Mouse (Mus musculus): ENCODE measurements around the gene Trdmt1.

DNA sequence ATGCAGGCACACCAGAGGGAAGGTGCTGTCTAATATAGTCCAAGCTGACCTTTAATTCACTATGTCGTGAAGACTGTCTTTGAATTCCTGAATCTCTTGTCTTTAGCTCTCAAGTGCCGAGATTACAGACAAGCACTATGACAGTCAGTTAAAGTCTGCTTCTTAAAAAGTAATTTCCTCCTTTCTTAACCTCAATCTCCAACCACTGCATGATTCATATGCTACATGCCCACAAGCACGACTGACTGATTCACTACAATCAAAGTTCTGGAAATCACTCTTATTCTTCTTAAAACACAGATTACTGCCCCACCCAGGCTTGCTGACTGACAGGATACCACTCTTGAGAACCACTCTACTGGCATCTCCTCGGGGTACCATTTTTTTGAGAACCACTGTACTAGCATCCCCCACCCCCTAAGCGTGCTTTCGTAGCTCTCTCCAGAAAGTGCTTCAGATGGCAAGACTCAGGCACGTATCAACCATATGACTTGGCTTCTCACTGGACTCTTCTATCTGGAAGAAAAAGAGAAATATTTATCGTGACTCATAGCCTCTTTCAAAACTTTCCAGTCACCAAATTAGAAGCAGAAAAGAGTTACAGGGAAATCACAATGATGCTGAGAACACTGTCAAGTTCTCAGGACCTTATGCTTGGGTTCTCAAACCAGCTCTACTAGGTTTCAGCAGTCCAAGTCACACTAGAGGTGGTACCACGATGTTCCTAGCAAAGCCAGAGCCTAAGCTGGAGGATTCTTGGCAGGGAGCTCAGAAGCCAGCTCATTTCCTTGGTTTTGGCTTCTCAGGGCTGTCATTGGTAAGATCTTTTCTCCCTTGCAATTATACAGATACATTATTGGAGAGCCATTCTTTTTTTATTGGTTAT lies 12.9 kb upstream of the Trdmt1 start:
- TF ChIP-seq HCFC1 (IDR thresholded peaks at IDR 0.05; ENCODE audit: borderline replicate concordance, insufficient read depth, low read length): no peak
- no peak for TF ChIP-seq ZC3H11A (IDR thresholded peaks at IDR 0.05; ENCODE audit: borderline replicate concordance, low read depth, low read length)
- no peak for TF ChIP-seq CHD2 (IDR thresholded peaks at IDR 0.05; ENCODE audit: low read depth, low read length)
